Mouse (Mus musculus): ENCODE measurements around the gene Ssxb9.
"Not testable (repeated sequence)": the region's sequence is repeated elsewhere in the genome, so short reads cannot be mapped to it uniquely, and the experiment has no call there.

The Ssxb9 gene

DNA sequence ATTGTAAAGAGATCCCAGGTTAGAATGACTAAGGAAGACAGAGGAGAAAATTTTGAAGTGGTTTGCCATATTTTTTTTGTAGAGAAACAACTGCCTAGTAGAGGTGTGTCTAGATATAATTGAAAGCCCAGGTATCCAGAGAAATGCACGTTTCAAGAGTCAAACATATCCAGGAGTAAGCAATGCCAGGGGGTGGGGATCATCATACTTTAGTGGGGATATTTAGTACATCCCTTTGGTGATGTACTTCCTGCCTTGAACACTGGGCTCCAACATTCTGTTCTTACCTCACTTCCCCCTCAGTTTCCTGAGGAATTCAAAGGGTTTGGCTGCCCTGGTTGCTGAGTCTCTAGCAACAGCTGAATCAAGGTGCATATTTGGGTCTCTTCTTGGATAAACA, at the start of gene Ssxb9:
Ssxb9 (plus strand) TSS at position 301 of the 400 bp plus-strand sequence.
- not testable (repeated sequence) for DNase-seq

DNA sequence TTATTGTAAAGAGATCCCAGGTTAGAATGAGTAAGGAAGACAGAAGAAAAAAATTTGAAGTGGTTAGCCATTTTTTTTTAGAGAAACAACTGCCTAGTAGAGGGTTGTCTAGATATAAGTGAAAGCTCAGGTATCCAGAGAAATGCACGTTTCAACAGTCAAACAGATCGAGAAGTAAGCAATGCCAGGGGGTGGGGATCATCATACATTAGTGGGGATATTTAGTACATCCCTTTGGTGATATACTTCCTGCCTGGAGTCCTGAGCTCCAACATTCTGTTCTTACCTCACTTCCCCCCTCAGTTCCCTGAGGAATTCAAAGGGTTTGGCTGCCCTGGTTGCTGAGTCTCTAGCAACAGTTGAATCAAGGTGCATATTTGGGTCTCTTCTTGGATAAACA, 39.7 kb upstream of the Ssxb9 start, which contains the start of gene Ssxb10:
Ssxb10 (plus strand) TSS at position 301 of the 400 bp plus-strand sequence.
- DNase-seq = no peak

GRCm38 (mm10) chrX:8413005-8413404, 46.2 kb downstream of the Ssxb9 start, which contains the start of gene Ssxb1:
Ssxb1 (plus strand) TSS chrX:8413305.
- DNase-seq = not testable (repeated sequence)

Data from heart, adult 11 months (tissue).